ENCODE assay signal across 11 mouse cellular contexts in the genomic region with DNA sequence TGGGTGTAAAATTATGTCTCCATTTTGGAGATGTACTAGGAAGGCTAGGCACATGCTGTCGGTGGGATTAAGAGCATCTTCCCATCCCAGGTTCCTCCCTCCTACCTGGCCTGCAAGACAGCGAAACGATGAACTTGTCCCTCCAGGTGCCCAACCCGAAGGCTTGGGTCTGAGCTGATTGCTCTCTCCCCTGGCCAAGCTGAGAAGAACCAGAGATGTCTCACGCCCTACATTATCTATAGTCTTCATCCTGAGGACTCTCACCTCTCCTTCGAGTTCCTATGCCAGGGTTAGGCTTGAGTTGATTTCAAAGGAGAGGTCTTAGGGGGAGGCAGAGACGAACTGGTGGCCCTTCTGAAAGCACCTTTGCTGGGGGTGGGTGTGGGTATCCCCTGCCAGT. TPM values are rescaled to one million over a fixed set of nuclear protein-coding genes. Genes with fewer than 3 reads are reported as not detected.
A peak's percentile ranks its signal among the peaks of the same experiment; 100 is the strongest.
DNase-seq lines count a peak whose midpoint lies in the region; ATAC-seq and TF ChIP-seq lines count a peak whose summit lies in the region.
"Had no signal": no experiment of that assay in that cellular context is flagged by ENCODE, and none has a peak within 500 bp of the region (broad histone marks: within the 10 kb centered on the region; RNA-seq: fewer than 3 reads in every experiment).

No protein-coding gene starts in this region.

- no peak for TF ChIP-seq CTCF in stomach, postnatal 0 days (IDR thresholded peaks at IDR 0.05; ENCODE audit: low read depth)

- WGBS in heart, embryonic 16.5 days = 83% methylated on average over 7 of the region's 7 CpGs
- WGBS in stomach, embryonic 14.5 days = 83% methylated on average over 7 of the region's 7 CpGs
- 91% methylated on average over 7 of the region's 7 CpGs for WGBS in stomach, postnatal 0 days

- no peak for DNase-seq in heart, postnatal 10 days
- DNase-seq in stomach, postnatal 0 days (ENCODE audit: low spot score) = no peak
- no peak for DNase-seq in left cerebral cortex, postnatal 4 days
- no peak for DNase-seq in kidney, postnatal 36 days

- peaks cover 22% of the 10 kb centered on the region for H3K4me1 ChIP-seq in heart, embryonic 16.5 days (ENCODE audit: control insufficient read depth, insufficient read depth, low read length)
- H3K4me1 ChIP-seq in stomach, embryonic 14.5 days (ENCODE audit: control insufficient read depth, insufficient read depth, low read length) = peaks cover 9% of the 10 kb centered on the region
- no peaks in the 10 kb centered on the region; the same call in 1 of the 2 replicates for H3K4me1 ChIP-seq in stomach, postnatal 0 days (replicated peaks; ENCODE audit: control insufficient read depth, insufficient read depth)

- ATAC-seq in heart, embryonic 16.5 days (replicated peaks; ENCODE audit: extremely low read depth, insufficient read depth, low FRiP score) = no peak
- ATAC-seq in stomach, embryonic 14.5 days (ENCODE audit: insufficient number of reproducible peaks, insufficient read depth, low FRiP score, low read depth) = 0 out of 2 replicates have a peak, but pooled peaks have one; percentile 4
- ATAC-seq in stomach, postnatal 0 days (ENCODE audit: low FRiP score, low TSS enrichment) = no peak
- peak; percentile 56 for ATAC-seq in erythroid progenitor cell, adult 5-6 weeks (replicated peaks; ENCODE audit: low FRiP score, poor library complexity, severe bottlenecking)
- ATAC-seq in megakaryocyte-erythroid progenitor cell, adult 5-6 weeks (replicated peaks; ENCODE audit: low FRiP score, low TSS enrichment, poor library complexity, severe bottlenecking) = peak; percentile 31
- ATAC-seq: Patski had no signal

- H3K36me3 ChIP-seq in heart, embryonic 16.5 days (ENCODE audit: control insufficient read depth, insufficient read depth) = no peaks in the 10 kb centered on the region
- H3K36me3 ChIP-seq in stomach, embryonic 14.5 days (ENCODE audit: control insufficient read depth, insufficient read depth, low read length) = no peaks in the 10 kb centered on the region; the same call in none of the 2 replicates
- H3K36me3 ChIP-seq in stomach, postnatal 0 days (ENCODE audit: control insufficient read depth, insufficient read depth, low read length) = no peaks in the 10 kb centered on the region

- H3K9ac ChIP-seq in heart, embryonic 16.5 days (ENCODE audit: low read length) = no peak overlapping the region
- no peak overlapping the region for H3K9ac ChIP-seq in stomach, embryonic 14.5 days (replicated peaks; ENCODE audit: low read depth, low read length)
- no peak overlapping the region for H3K9ac ChIP-seq in stomach, postnatal 0 days (ENCODE audit: low read length)
- H3K9ac ChIP-seq: limb, embryonic 13.5 days had no signal

- intact Hi-C loops in heart, postnatal 10 days (cut with DNase I) = no loop called here
- intact Hi-C loops in left cerebral cortex, postnatal 4 days (cut with DNase I) = no loop called here

- no peaks in the 10 kb centered on the region for H3K9me3 ChIP-seq in heart, embryonic 16.5 days (replicated peaks; ENCODE audit: control insufficient read depth, low read length)
- H3K9me3 ChIP-seq in stomach, embryonic 14.5 days (ENCODE audit: control insufficient read depth, low read depth, low read length) = no peaks in the 10 kb centered on the region
- no peaks in the 10 kb centered on the region for H3K9me3 ChIP-seq in stomach, postnatal 0 days (ENCODE audit: control insufficient read depth, low read length)
- H3K9me3 ChIP-seq: limb, embryonic 13.5 days had no signal

- H3K27ac ChIP-seq in heart, embryonic 16.5 days (ENCODE audit: low read length) = 0 out of 2 replicates have a peak overlapping the region, but pooled peaks have one; percentile 11
- H3K27ac ChIP-seq in stomach, embryonic 14.5 days (ENCODE audit: low read length) = no peak overlapping the region
- no peak overlapping the region for H3K27ac ChIP-seq in stomach, postnatal 0 days (replicated peaks)
- H3K27ac ChIP-seq: heart, adult 2 months; limb, embryonic 13.5 days had no signal

- H3K4me3 ChIP-seq in heart, embryonic 16.5 days (ENCODE audit: low read length) = no peak overlapping the region
- no peak overlapping the region for H3K4me3 ChIP-seq in stomach, embryonic 14.5 days (ENCODE audit: low read depth, low read length)
- H3K4me3 ChIP-seq in stomach, postnatal 0 days (ENCODE audit: low read depth, low read length) = no peak overlapping the region
- H3K4me3 ChIP-seq: heart, adult 2 months; limb, embryonic 13.5 days had no signal

- no peak for TF ChIP-seq EP300 in stomach, postnatal 0 days (optimal IDR thresholded peaks at IDR 0.05)

- no peaks in the 10 kb centered on the region for H3K27me3 ChIP-seq in heart, embryonic 16.5 days (ENCODE audit: control insufficient read depth, insufficient read depth, low read length)
- H3K27me3 ChIP-seq in stomach, embryonic 14.5 days (ENCODE audit: control insufficient read depth, insufficient read depth, low read length) = no peaks in the 10 kb centered on the region
- H3K27me3 ChIP-seq in stomach, postnatal 0 days (ENCODE audit: control insufficient read depth, insufficient read depth, low read length) = no peaks in the 10 kb centered on the region
- H3K27me3 ChIP-seq: limb, embryonic 13.5 days; Patski had no signal

- 0 out of 2 replicates have a peak overlapping the region, but pooled peaks have one; percentile 19 for H3K4me2 ChIP-seq in heart, embryonic 16.5 days (ENCODE audit: low read depth, low read length)
- H3K4me2 ChIP-seq in stomach, embryonic 14.5 days (replicated peaks; ENCODE audit: low read depth, low read length) = no peak overlapping the region
- no peak overlapping the region for H3K4me2 ChIP-seq in stomach, postnatal 0 days (replicated peaks; ENCODE audit: low read depth)
- H3K4me2 ChIP-seq: limb, embryonic 13.5 days had no signal

RNA-seq across cellular contexts. Expression of a gene that starts 19.2 kb away (rescaled TPM):
- polyA plus RNA-seq in heart, embryonic 16.5 days (2015; fragmentation: Nextera tagmentation; extraction: Ambion mirVana) = 5.0 and 6.3 TPM in 2 replicates
- total RNA-seq in heart, postnatal 10 days (2021) = 10 to 100 TPM in 1 of 2 experiments, 1 to 10 TPM in 1; 9.1 to 14.0 TPM
- polyA plus RNA-seq in stomach, embryonic 14.5 days (2014; fragmentation: Nextera tagmentation; extraction: Ambion mirVana) = 14.3 and 15.7 TPM in 2 replicates
- 5.7 and 6.7 TPM in 2 replicates for polyA plus RNA-seq in stomach, postnatal 0 days (2015; fragmentation: Nextera tagmentation; extraction: Ambion mirVana)
- 340 and 347 TPM in 2 replicates for total RNA-seq in erythroid progenitor cell, adult 5-6 weeks (2015; ENCODE audit: low replicate concordance)
- 282 and 287 TPM in 2 replicates for total RNA-seq in erythroid progenitor cell, adult 5-6 weeks (2017; ENCODE audit: low replicate concordance)
- total RNA-seq in megakaryocyte-erythroid progenitor cell, adult 5-6 weeks (2014; fragmentation: Nextera tagmentation) = 68.2 and 71.9 TPM in 2 replicates
- total RNA-seq in megakaryocyte-erythroid progenitor cell, adult 5-6 weeks (2017) = 49.9 and 50.2 TPM in 2 replicates
- 1 to 10 TPM; 4.5 to 4.8 TPM for total RNA-seq in left cerebral cortex, postnatal 4 days (2021)

RNA-seq across cellular contexts. Expression of a gene that starts 28.5 kb away (rescaled TPM):
- polyA plus RNA-seq in heart, embryonic 16.5 days (2015; fragmentation: Nextera tagmentation; extraction: Ambion mirVana) = 71.2 and 73.0 TPM in 2 replicates
- 10 to 100 TPM; 51.0 to 52.8 TPM for total RNA-seq in heart, postnatal 10 days (2021)
- 91.0 and 98.1 TPM in 2 replicates for polyA plus RNA-seq in stomach, embryonic 14.5 days (2014; fragmentation: Nextera tagmentation; extraction: Ambion mirVana)
- 106 and 110 TPM in 2 replicates for polyA plus RNA-seq in stomach, postnatal 0 days (2015; fragmentation: Nextera tagmentation; extraction: Ambion mirVana)
- 35.0 and 42.3 TPM in 2 replicates for total RNA-seq in erythroid progenitor cell, adult 5-6 weeks (2015; ENCODE audit: low replicate concordance)
- 38.7 and 50.4 TPM in 2 replicates for total RNA-seq in erythroid progenitor cell, adult 5-6 weeks (2017; ENCODE audit: low replicate concordance)
- total RNA-seq in megakaryocyte-erythroid progenitor cell, adult 5-6 weeks (2014; fragmentation: Nextera tagmentation) = 30.6 and 84.7 TPM in 2 replicates
- 29.3 and 54.5 TPM in 2 replicates for total RNA-seq in megakaryocyte-erythroid progenitor cell, adult 5-6 weeks (2017)
- total RNA-seq in left cerebral cortex, postnatal 4 days (2021) = 10 to 100 TPM; 85.9 to 87.2 TPM

RNA-seq across cellular contexts. Expression of a gene that starts 46.0 kb away (rescaled TPM):
- polyA plus RNA-seq in heart, embryonic 16.5 days (2015; fragmentation: Nextera tagmentation; extraction: Ambion mirVana) = 49.8 and 51.1 TPM in 2 replicates
- 10 to 100 TPM; 45.1 to 51.1 TPM for total RNA-seq in heart, postnatal 10 days (2021)
- polyA plus RNA-seq in stomach, embryonic 14.5 days (2014; fragmentation: Nextera tagmentation; extraction: Ambion mirVana) = 60.8 and 63.1 TPM in 2 replicates
- 25.0 and 27.2 TPM in 2 replicates for polyA plus RNA-seq in stomach, postnatal 0 days (2015; fragmentation: Nextera tagmentation; extraction: Ambion mirVana)
- 94.3 and 127 TPM in 2 replicates for total RNA-seq in erythroid progenitor cell, adult 5-6 weeks (2015; ENCODE audit: low replicate concordance)
- 72.6 and 81.2 TPM in 2 replicates for total RNA-seq in erythroid progenitor cell, adult 5-6 weeks (2017; ENCODE audit: low replicate concordance)
- 62.2 and 67.6 TPM in 2 replicates for total RNA-seq in megakaryocyte-erythroid progenitor cell, adult 5-6 weeks (2014; fragmentation: Nextera tagmentation)
- total RNA-seq in megakaryocyte-erythroid progenitor cell, adult 5-6 weeks (2017) = 60.5 and 78.9 TPM in 2 replicates
- total RNA-seq in left cerebral cortex, postnatal 4 days (2021) = 10 to 100 TPM; 70.2 to 72.0 TPM

RNA-seq across cellular contexts. Expression of a gene that starts 57.8 kb away (rescaled TPM):
- 135 and 157 TPM in 2 replicates for polyA plus RNA-seq in heart, embryonic 16.5 days (2015; fragmentation: Nextera tagmentation; extraction: Ambion mirVana)
- 100 to 1,000 TPM; 132 to 136 TPM for total RNA-seq in heart, postnatal 10 days (2021)
- 105 and 111 TPM in 2 replicates for polyA plus RNA-seq in stomach, embryonic 14.5 days (2014; fragmentation: Nextera tagmentation; extraction: Ambion mirVana)
- 92.4 and 96.0 TPM in 2 replicates for polyA plus RNA-seq in stomach, postnatal 0 days (2015; fragmentation: Nextera tagmentation; extraction: Ambion mirVana)
- 57.3 and 75.5 TPM in 2 replicates for total RNA-seq in erythroid progenitor cell, adult 5-6 weeks (2015; ENCODE audit: low replicate concordance)
- 61.7 and 70.0 TPM in 2 replicates for total RNA-seq in erythroid progenitor cell, adult 5-6 weeks (2017; ENCODE audit: low replicate concordance)
- 51.5 and 55.3 TPM in 2 replicates for total RNA-seq in megakaryocyte-erythroid progenitor cell, adult 5-6 weeks (2014; fragmentation: Nextera tagmentation)
- 37.5 and 45.5 TPM in 2 replicates for total RNA-seq in megakaryocyte-erythroid progenitor cell, adult 5-6 weeks (2017)
- total RNA-seq in left cerebral cortex, postnatal 4 days (2021) = 100 to 1,000 TPM; 103 to 126 TPM

Comparison
In these comparisons a context has a peak if more than half of its experiments do, and no peak if none do; other contexts are left out.
1. ATAC-seq: peak in stomach, embryonic 14.5 days (single experiment), erythroid progenitor cell, adult 5-6 weeks (single experiment) and megakaryocyte-erythroid progenitor cell, adult 5-6 weeks (single experiment); none in heart, embryonic 16.5 days (single experiment) and stomach, postnatal 0 days (single experiment).